12 mouse cellular contexts compared by ENCODE assay signal in genomic region chr4:141316023-141316422, GRCm38 (mm10). TPM values are rescaled to one million over a fixed set of nuclear protein-coding genes. Genes with fewer than 3 reads are reported as not detected.
DNase-seq lines count a peak whose midpoint lies in the region; ATAC-seq and TF ChIP-seq lines count a peak whose summit lies in the region.
"Had no signal": no experiment of that assay in that cellular context is flagged by ENCODE, and none has a peak within 500 bp of the region (broad histone marks: within the 10 kb centered on the region; RNA-seq: fewer than 3 reads in every experiment).

No protein-coding gene starts in this region.

- no peak for ATAC-seq in limb, embryonic 12.5 days (ENCODE audit: insufficient number of reproducible peaks, insufficient read depth, low FRiP score, low TSS enrichment, low read depth)
- ATAC-seq: forebrain, postnatal 0 days; midbrain, embryonic 13.5 days had no signal

- H3K9ac ChIP-seq in limb, embryonic 12.5 days (replicated peaks) = 0 out of 2 replicates have a peak overlapping the region, but pooled peaks have one; percentile 18
- H3K9ac ChIP-seq: forebrain, postnatal 0 days; midbrain, embryonic 13.5 days had no signal

- H3K27ac ChIP-seq in heart, embryonic 10.5 days = peak overlapping the region; percentile 93; the same call in 1 of the 2 replicates
- no peak overlapping the region for H3K27ac ChIP-seq in limb, embryonic 12.5 days
- no peak overlapping the region for H3K27ac ChIP-seq in layer of hippocampus, adult 2 months
- H3K27ac ChIP-seq: midbrain, embryonic 13.5 days had no signal

- peaks cover 60% of the 10 kb centered on the region for H3K4me1 ChIP-seq in heart, embryonic 10.5 days
- peaks cover 28% of the 10 kb centered on the region for H3K4me1 ChIP-seq in limb, embryonic 12.5 days (replicated peaks)

- TF ChIP-seq CTCF in layer of hippocampus, adult 2 months (conservative IDR thresholded peaks at IDR 0.05) = no peak

- H3K36me3 ChIP-seq in heart, embryonic 10.5 days = peaks cover 45% of the 10 kb centered on the region
- peaks cover 16% of the 10 kb centered on the region; the same call in 1 of the 2 replicates for H3K36me3 ChIP-seq in limb, embryonic 12.5 days

- H3K27me3 ChIP-seq in heart, embryonic 10.5 days (ENCODE audit: insufficient read depth, poor library complexity, severe bottlenecking) = no peaks in the 10 kb centered on the region
- H3K27me3 ChIP-seq in limb, embryonic 12.5 days = no peaks in the 10 kb centered on the region
- H3K27me3 ChIP-seq: midbrain, embryonic 13.5 days had no signal

- DNase-seq in kidney, adult 18-20 months = peak; percentile 37
- DNase-seq in kidney, postnatal 4 days = no peak
- peak; percentile 53 for DNase-seq in cerebellum, adult 9-11 months
- DNase-seq in heart, embryonic 10.5 days (ENCODE audit: low spot score) = no peak
- no peak for DNase-seq in layer of hippocampus, adult 2 months (ENCODE audit: low spot score in 2 of 2)
- no peak for DNase-seq in right cerebral cortex, postnatal 10 days (ENCODE audit: low spot score in 2 of 2)
- DNase-seq: embryo, embryonic 11 days; forebrain, postnatal 0 days; liver had no signal

- H3K4me2 ChIP-seq in limb, embryonic 12.5 days = no peak overlapping the region
- H3K4me2 ChIP-seq: midbrain, embryonic 13.5 days had no signal

- WGBS in heart, embryonic 10.5 days = 58% methylated on average over 7 of the region's 7 CpGs
- WGBS in limb, embryonic 12.5 days = 70% methylated on average over 7 of the region's 7 CpGs

- H3K4me3 ChIP-seq in heart, embryonic 10.5 days = no peak overlapping the region
- no peak overlapping the region for H3K4me3 ChIP-seq in limb, embryonic 12.5 days (replicated peaks)
- no peak overlapping the region for H3K4me3 ChIP-seq in layer of hippocampus, adult 2 months
- H3K4me3 ChIP-seq: midbrain, embryonic 13.5 days had no signal

- no peaks in the 10 kb centered on the region for H3K9me3 ChIP-seq in heart, embryonic 10.5 days
- H3K9me3 ChIP-seq in limb, embryonic 12.5 days = no peaks in the 10 kb centered on the region
- H3K9me3 ChIP-seq: midbrain, embryonic 13.5 days had no signal

RNA-seq across cellular contexts. Expression of gene Epha2, which starts 15.0 kb away (rescaled TPM):
- polyA plus RNA-seq in heart, embryonic 10.5 days (2016; fragmentation: Nextera tagmentation; extraction: Ambion mirVana) = 5.2 and 6.3 TPM in 2 replicates
- polyA plus RNA-seq in limb, embryonic 12.5 days (2016; fragmentation: Nextera tagmentation; extraction: Ambion mirVana) = 3.1 and 3.9 TPM in 2 replicates
- total RNA-seq in layer of hippocampus, adult 2 months (2021) = 1 to 10 TPM in 1 of 2 experiments, under 1 TPM in 1; 0.86 to 1.3 TPM

RNA-seq across cellular contexts. Expression of gene Fam131c, which starts 52.0 kb away (rescaled TPM):
- 0.62 and 1.2 TPM in 2 replicates for polyA plus RNA-seq in heart, embryonic 10.5 days (2016; fragmentation: Nextera tagmentation; extraction: Ambion mirVana)
- 0.43 and 0.63 TPM in 2 replicates for polyA plus RNA-seq in limb, embryonic 12.5 days (2016; fragmentation: Nextera tagmentation; extraction: Ambion mirVana)
- total RNA-seq in layer of hippocampus, adult 2 months (2021) = 1 to 10 TPM; 2.5 to 2.6 TPM
- total RNA-seq: neutrophil, adult 5-6 weeks had no signal

Comparison
In these comparisons a context has a peak if more than half of its experiments do, and no peak if none do; other contexts are left out.
1. DNase-seq: peak in kidney, adult 18-20 months (single experiment) and cerebellum, adult 9-11 months (single experiment); none in kidney, postnatal 4 days (0 of 2), heart, embryonic 10.5 days (single experiment), layer of hippocampus, adult 2 months (0 of 2) and right cerebral cortex, postnatal 10 days (0 of 2).